Mouse (Mus musculus): Measurements from ENCODE around the gene Slc7a7.
"Not testable (repeated sequence)": the region's sequence is repeated elsewhere in the genome, so short reads cannot be mapped to it uniquely, and the experiment has no call there.

Gene Slc7a7

DNA sequence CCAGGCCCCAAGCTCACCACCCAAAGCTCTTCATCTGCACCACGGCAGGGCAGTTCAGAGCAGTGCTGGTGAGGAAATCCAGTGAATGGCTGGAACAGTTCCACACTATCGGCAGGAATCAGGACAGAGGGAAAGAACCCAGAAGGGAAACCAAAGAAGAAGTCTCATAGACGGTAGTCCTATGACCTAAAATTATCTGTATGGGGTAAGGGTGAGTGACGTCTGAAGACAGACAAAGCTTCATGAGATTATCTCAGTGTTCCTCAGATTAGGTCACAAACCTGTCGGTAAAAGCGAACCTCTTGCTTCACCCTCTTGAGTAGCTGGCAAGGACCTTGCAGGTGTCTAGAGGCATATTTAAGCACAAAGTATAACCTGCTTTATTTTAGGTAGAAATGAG lies 40.4 kb downstream of the Slc7a7 start:
- DNase-seq (ENCODE audit: low read depth, low spot score) = no peak

DNA sequence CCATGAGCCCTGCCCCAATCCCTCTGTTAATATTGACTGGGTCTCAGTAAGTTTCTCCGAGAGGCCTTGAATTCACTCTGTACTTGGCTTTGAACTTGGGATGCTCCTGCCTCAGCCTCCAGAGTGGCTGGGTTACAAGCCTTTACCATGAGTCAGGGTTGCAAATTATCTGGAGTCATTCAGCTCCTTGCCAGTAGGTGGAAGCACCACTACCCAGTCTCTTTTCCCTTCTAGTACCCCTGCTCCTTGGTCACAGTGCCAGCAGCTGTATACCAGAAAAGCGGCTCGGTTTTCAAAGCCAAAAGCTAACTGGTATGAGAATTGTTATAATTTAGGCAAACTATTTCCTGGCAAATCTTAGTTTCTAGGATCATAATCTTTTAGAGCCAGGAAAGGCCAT lies 41.7 kb downstream of the Slc7a7 start:
- DNase-seq (ENCODE audit: low read depth, low spot score) = peak; percentile 18

DNA sequence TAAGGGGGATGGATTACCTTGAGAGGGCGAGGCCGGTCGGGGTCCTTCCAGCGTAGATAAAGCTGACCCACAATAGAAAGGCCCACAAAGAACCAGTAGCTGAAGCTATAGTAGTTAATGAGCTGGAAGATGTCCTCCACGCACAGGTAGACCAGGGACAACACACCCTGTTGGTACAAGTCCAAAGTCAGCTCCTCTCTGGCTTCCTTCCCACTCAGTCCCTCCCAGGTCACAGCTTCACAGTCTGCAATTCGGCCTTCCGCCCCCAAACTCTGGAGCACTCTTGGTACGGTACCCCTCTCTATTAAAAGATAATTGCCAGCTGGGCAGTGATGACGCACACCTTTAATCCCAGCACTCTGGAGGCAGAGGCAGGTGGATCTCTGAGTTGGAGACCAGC lies 44.7 kb downstream of the Slc7a7 start:
- DNase-seq (ENCODE audit: low read depth, low spot score) = no peak

DNA sequence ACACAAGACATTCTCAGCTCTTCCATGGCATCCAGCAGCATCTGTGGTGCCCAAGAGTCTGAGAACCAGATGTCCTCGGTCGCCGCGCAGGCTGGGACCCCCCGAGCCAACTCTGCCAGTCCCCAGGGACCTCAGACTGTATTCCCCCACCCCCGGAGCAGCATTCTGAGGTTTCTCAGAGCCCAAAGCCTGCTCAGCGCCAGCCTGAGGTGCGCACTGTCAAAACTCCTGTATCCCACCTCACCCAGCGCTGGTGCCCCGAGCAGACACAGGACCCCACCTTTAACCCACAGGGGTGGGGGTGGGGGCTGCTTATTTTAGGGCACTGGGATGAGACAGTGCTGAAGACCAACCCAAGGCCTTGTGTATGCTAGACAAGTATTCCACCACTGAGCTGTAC lies 46.1 kb downstream of the Slc7a7 start:
- DNase-seq (ENCODE audit: low read depth, low spot score) = no peak

DNA sequence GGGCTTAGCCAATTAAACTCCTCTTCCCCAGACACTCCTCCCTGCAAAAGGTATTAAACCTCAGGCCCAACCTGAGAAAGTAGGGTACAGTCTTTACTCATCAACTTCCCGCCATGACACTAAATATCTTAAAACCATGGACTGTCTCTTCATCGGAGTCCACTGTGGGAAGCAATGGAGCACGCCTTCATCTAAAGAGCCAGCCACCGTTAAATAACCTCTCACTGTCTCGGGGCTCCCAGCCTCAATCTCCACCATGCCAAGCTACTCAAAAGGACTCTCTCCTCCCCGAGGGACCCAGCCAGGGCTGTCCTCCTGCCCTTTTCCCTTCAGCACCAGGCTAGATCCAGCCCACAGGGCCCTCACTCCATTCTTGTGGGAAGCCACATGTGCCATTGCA lies 47.0 kb downstream of the Slc7a7 start:
- DNase-seq (ENCODE audit: low read depth, low spot score) = no peak

DNA sequence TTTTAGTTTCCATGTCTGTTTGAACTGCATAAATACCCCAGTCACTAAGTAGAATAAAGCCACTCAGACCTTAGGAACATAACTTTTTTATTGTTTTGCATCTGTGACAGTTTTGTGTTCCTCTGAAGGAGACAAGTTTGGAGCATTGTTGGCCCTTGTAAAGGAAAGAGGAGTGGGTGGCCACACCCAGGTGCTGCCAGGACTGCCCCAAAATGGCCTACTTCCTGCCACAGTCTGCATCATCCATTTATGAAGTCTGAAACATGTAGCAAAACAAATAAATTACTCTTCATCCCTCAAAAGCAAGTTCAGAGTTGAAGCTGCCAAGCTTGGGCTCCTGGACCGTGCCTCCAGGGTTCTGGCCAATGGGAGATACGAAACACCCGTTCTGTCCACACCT lies 48.2 kb downstream of the Slc7a7 start:
- DNase-seq (ENCODE audit: low read depth, low spot score) = no peak

DNA sequence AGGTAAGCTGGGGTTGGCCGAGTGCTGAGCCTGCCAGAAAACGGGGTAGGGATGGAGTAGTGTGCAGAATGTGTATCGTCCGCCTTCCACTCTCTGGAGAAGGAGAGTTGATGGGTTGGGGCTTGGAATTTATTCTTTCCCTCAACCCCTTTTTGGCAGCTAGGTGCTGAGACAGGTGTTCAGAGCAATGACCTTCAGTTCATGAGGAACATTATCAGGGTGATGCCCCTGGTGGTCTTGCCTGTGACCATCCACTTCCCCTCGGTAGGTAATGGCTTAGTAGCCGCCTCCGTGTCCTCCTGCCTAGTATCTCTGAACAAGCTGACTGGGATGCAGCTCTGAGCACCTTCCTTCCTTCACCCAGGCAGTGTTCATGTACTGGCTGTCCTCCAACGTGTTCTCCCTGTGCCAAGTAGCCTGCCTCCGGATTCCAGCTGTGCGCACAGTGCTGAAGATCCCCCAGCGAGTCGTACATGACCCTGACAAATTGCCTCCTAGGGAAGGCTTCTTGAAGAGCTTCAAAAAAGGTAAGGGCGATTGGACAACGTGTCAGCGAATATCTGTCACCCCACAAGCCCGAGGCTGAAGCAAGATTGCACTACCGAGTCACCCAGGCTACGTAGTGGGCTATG lies 50.0 kb downstream of the Slc7a7 start:
- DNase-seq (ENCODE audit: low read depth, low spot score) = no peak

DNA sequence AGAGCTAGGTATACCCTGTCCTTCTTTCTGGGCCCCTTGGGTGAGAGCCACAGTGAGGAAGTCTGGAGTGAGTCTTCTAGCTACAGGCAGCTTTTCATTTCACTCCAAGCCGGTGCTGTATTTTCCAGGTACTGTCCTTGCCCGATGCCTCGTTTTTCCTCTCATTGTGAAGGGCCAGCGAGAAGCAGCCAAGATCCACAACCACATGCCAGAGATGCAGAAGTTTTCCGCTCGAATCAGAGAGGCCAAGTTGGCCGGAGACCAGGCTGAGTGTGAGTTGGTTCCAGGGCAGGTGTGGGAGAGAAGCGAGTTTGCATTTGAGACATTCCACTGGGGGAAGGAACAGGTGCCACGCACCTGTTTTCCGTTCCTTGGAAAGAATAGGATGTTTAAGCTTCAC lies 51.0 kb downstream of the Slc7a7 start:
- no peak for DNase-seq (ENCODE audit: low read depth, low spot score)

DNA sequence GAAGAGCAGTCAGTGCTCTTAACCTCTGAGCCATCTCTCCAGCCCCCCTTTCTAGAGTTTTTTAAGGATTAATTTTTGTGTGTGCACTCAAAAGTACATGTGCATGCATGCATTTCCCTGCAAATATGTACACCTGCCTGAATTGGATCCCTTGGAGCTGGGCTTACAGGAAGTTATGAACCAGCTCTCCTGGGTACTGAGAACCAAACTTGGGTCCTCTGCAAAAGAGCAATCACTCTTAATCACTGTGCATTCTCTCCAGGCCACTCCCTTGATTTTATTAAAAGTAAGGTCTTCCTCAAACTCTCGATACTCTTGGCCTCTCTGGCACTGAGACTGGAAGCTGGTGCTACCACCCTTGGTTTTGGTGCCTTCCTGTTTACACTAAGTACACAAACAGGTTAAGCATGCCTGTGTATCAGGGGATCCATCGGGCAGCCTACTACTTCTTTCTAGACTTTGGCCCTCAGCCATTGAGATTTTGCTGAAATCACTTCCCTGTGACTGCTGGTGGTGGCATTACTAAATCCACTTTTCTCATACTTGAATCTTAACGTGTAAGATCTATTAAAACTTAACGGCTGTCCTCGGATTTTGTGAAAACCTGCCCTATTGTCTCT lies 52.4 kb downstream of the Slc7a7 start:
- no peak for DNase-seq (ENCODE audit: low read depth, low spot score)

DNA sequence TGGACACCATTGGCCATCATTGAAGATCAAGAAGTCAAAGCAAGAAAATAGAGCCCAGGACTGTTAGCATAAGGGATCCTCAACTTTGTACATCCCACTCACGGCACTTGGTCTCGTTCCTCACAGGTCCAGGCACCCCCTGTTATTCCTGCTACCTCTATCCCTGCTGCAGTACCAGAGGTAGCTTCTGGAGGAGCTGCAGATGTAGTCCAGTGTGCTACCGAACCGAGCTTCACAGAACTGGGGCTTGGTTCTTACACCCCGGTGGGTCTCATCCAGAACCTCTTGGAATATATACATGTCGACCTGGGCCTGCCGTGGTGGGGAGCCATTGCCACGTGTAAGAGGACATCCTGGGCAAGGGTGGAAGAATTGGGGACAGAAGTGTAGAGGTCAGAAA lies 54.4 kb downstream of the Slc7a7 start:
- DNase-seq (ENCODE audit: low read depth, low spot score) = no peak

DNA sequence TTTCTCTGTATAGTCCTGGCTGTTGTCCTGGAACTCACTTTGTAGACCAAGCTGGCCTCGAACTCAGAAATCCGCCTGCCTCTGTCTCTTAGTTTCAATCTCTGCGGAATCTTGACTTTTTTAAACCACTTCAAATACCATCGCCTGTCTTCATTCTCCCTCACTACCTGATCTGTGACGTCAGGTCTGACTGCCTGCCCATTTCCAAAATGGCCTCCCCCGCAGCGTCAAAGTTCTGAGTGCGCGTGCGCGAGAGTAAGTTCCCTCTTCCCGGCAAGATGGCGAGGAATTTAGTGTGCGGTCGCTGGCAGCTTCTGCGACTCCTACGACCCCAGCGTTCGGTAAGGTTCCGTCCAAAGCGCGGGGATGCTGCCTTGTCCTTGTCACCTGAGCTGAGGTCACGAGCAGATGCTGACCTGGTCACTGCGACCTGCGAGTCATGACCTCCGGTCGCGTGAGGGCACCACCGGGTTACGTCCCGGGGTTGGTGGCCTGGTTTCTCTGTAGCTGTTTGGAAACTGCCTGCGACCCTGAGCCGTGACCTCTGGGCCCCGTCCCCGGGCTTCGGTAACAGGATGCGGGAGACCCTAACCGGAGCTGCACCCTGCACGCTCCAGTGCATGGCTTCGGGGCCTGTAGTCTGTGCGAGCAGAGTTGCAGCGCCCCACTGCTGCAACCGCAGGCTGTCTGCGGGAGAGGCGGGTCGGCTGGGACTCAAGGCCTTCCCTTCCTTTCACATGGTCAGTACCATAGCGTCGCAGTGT lies 56.8 kb downstream of the Slc7a7 start, which contains the start of gene Oxa1l:
Gene Oxa1l, plus strand, starts transcription at position 258 of the 764 bp plus-strand sequence.
- peak; percentile 96 for DNase-seq (ENCODE audit: low read depth, low spot score)

DNA sequence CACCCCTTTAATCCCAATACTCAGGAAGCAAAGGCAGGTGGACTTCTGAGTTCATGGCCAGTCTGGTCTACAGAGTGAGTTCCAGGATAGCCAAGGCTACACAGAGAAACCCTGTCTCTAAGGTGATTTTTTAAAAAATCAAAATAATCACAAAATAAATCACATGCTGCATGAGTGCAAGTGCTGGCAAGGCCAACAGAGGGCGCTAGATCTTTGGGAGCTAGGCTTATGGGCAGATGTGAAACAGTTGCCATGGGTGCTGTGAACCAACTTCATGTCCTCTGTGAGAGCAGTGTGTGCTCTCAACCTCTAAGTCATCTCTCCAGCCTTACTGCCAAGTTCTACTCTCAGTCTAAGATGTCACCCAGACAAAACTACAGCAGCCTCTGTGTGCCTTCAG lies 63.2 kb downstream of the Slc7a7 start:
- no peak for DNase-seq (ENCODE audit: low read depth, low spot score)

DNA sequence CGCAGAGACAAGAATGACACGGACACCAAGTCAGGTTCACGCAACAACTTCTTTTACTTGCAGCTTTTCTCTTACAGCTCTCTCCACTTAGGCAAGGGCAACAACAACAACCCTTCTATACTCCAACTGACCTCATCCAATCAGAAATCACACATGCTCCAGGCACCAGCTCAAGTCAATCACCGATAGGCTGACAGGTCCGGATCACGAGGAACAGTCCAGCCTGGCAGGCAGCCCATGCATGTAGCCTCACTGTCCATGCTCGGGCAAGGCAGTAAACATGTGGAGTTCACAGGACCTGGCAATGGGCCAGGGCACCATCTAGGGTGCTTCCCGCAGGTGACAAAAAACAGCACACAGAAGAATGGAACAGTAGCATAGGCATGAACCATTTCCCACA lies 65.3 kb downstream of the Slc7a7 start:
- no peak for DNase-seq (ENCODE audit: low read depth, low spot score)

DNA sequence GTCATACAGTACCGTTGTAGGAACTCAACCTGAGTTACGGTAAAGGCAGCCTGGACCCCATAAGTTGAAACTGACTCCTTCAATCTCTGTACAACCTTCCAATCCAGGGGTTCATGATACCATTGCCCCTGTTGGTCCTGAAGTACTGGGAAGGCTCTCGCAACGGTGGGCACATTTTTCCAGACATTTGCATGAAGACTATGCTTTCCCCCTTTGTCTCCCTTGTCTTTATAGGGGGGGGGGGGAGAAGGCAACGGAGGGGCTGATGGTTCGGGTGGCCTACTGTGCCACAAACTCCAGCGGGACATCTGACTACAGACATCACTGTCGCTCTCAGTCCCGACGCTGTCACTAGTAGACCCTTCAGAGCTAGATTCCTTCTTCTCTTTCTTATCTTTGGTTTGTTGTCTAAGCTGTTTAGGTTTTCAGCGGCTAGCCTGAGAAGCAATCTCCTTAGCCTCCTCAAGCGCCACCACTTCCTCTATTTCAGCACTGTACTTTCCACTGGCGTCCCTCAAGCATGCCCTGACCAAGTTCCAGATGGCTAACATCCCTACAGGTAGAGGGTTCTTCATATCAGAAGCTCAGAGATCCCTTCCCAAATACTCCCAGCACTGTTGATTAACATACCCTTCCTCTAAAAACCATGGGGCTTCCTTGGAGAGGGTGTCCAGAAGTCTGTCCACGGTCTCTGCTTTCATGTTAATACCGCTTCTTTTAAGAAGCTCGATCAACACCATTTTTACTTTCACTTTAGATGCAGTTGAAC lies 66.6 kb downstream of the Slc7a7 start:
- not testable (repeated sequence) for DNase-seq (ENCODE audit: low read depth, low spot score)

DNA sequence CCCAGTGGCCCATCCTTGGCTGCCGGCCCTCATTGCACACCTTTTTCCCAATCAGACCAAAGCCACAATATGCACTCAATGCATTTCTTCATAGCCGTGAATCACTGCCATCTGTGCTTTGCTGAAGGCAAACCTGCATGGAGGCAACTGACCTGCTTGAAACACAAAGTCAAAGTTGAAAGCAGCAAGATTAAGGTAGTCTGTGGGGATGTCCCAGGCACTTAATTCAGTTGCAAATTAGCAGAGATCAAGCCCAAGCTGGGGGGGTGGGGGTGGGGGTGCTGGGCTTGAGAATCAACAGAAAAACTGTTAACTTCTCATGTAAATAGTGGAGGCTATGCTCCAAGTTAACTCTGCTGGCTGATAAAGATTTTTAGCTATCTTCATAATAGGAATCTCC lies 75.8 kb downstream of the Slc7a7 start:
- DNase-seq (ENCODE audit: low read depth, low spot score) = not testable (repeated sequence)

DNA sequence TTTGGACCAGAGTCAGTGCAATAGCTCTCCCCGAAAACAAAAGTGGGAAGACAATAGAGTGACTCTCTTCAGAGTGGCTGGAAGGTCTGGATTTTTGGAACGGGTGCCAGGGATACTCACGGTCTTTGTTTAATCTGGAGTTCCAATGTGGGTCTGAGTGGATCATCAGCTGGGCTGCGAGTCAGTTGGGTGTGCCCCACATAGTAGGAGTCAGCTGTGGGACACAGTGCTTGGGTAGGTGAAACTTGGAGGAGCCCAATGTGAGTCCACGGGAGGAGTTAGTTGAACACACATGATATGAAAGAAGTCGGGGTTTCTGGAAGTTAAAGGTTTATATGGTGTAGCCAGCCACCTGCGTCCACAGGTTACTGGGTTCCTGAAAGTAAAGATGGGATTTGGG lies 76.7 kb downstream of the Slc7a7 start:
- no peak for DNase-seq (ENCODE audit: low read depth, low spot score)

DNA sequence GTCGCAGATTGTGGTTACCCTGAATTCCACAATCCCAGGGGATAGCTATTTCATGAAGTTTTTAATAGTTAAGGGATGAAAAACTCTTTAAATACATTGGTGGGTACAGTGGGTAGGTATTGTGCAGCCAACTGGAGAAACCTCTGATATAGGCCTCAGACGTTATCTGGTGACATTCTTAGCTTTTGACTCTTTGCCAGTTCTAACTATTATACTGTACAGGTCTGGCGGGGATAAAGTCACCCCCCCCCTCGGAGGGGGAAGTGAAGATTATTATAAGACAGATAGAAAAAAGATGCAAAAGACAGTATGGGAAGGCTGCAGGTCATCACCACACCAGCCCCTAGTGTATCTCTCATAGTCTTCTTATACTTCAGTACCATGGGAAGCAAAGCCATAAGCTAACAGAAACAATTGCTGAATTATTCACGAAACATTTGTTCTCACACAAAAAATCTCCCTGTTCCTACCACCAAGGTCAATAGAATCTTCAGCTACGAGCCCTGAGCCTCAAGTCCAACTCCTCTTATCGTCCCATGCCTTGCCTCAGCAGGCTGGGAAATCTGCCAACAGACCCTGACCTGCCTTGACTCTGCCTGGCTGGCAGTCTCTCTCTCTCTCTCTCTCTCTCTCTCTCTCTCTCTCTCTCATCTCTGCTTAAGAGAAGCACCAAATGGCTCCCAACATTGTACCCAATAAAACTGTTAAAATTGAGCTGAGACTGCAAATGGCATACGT lies 84.0 kb downstream of the Slc7a7 start:
- no peak for DNase-seq (ENCODE audit: low read depth, low spot score)

DNA sequence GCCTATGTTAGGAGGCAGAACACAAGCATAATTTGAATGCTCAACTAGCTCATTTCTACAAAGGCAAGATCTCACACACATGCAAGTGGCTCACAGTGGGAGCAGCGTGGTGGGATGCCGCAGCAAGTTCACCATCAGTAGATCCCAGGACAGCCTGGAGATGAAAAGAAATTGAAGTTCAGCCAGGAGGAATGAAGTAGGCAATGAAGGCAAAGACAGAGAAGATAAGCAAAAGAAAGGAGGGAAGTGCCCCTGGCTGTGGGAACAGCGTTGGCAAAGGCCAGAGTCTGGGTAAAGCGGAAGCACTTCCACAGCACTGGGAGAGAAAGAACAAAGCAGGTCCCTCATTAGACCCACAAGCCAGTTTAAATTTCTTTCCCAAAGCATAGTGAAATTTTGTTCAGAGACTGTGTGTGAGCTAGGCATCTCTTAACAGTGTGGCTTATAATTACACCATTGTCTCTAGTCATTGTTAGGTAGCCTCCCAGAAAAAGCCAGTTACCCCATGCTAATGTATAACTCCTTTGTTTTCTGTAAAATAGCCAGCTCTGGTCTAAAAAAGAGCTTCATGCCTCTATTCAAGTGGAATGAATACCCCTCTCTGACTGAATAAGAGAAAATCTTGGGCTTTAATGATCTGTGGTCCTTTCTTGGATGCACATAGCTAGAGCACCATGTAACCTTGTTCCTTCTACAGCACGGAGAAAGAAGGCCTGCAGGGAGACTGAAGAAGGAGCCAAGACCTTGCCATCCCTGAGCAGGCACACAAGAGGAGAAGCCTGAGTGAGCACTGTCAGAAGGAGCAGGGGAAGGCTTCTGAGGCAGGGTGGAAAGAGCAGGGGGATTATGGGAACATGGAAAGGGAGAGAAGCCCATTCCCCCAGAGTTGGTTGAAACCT lies 85.2 kb downstream of the Slc7a7 start:
- no peak for DNase-seq (ENCODE audit: low read depth, low spot score)

DNA sequence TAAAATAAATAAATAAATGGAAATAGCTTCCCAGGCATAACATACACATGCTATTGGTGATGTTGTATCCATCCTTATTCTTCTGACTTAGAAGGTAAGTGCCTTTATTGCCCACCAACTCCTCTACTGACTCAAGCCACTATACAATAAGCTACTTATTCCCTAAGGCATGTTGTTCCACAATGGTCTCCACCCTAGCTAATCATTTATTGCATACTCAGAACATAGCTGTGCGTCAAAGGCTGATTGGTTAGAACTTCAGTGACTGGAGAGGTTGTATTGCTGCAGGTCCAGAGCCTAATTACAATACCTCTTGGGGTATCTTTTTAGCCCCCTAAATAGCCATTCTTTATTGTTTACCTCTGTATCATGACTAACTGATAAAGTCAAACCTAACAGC lies 86.4 kb downstream of the Slc7a7 start:
- no peak for DNase-seq (ENCODE audit: low read depth, low spot score)

DNA sequence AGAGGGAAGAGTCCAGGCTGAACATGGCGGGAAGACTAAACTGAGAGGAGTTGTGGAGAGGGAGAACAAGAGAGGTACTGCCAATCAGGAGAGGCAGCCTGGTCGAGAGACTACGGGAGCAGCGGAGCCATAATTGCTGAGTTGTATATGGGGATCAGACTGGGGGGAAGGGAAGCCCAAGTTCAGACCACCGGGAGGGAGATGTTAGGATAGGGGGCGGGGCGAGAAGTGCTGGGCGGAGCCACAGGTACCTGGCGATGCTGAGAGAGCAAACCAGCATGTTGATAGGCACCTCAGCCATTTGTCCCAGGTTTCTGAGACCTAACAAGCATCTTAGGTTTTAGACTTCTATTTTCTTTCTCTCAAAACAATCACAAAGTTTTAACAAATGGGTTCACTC lies 88.4 kb downstream of the Slc7a7 start:
- DNase-seq (ENCODE audit: low read depth, low spot score) = no peak

DNA sequence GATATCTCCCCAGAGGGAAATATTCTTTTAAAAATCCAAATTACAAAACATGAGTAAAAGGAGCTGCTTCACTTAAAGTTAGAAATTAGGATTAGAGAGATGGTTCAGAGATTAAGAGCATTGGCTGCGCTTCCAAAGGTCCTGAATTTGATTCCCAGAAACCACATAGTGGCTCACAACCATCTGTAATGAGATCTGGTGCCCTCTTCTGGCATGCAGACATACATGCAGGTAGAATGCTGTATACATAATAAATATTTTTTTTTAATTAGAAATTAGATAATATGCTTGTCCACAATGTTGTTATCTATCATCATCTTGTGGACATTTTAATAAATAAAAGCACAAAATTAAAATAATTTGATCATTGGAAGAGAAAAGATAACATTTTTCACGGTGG lies 89.0 kb downstream of the Slc7a7 start:
- no peak for DNase-seq (ENCODE audit: low read depth, low spot score)
